Mouse (Mus musculus): Measurements from ENCODE around the gene Srsf9. TPM values are rescaled to one million over a fixed set of nuclear protein-coding genes. Genes with fewer than 3 reads are reported as not detected.

Srsf9 gene
- polyA plus RNA-seq, 1 experiment = 67.6 TPM

- Histone ChIP-seq H3K27ac (ENCODE audit: control insufficient read depth, insufficient read depth, low read length) (no peak overlapping the region), H3K36me3 (ENCODE audit: control insufficient read depth, insufficient read depth, low read length) (peaks cover 30% of the 10 kb centered on the region), H3K4me3 (ENCODE audit: control insufficient read depth, insufficient read depth, low read length) (no peak overlapping the region), H3K4me1 (replicated peaks; ENCODE audit: control insufficient read depth, insufficient read depth, low read length) (peaks cover 2% of the 10 kb centered on the region), H3K27me3 (ENCODE audit: control insufficient read depth, insufficient read depth, low read length) (no peaks in the 10 kb centered on the region)
- no peak for DNase-seq
- 18% methylated on average over 7 of the region's 7 CpGs for WGBS
- no peak for TF ChIP-seq CTCF (IDR thresholded peaks at IDR 0.05; ENCODE audit: borderline replicate concordance, control insufficient read depth, extremely low read depth, insufficient read depth, low read length, poor library complexity)
- no peak for TF ChIP-seq POLR2A (IDR thresholded peaks at IDR 0.05; ENCODE audit: control insufficient read depth, extremely low read depth, insufficient read depth, low read length, poor library complexity)
These were observed 13.0 kb downstream of the Srsf9 start for GRCm38 (mm10) chr5:115340007-115340406.

- WGBS = under 1% methylated on average over 62 of the region's 62 CpGs
- Histone ChIP-seq H3K27ac (ENCODE audit: control insufficient read depth, insufficient read depth, low read length) (no peak within 1 kb of the TSS), H3K27me3 (ENCODE audit: control insufficient read depth, insufficient read depth, low read length) (no peaks in the 10 kb centered on the region), H3K4me3 (ENCODE audit: control insufficient read depth, insufficient read depth, low read length) (peak within 1 kb of the TSS; percentile 89), H3K4me1 (replicated peaks; ENCODE audit: control insufficient read depth, insufficient read depth, low read length) (peaks cover 2% of the 10 kb centered on the region), H3K36me3 (ENCODE audit: control insufficient read depth, insufficient read depth, low read length) (peaks cover 29% of the 10 kb centered on the region)
- peak; percentile 22; the same call in 1 of the 2 replicates for TF ChIP-seq CTCF (IDR thresholded peaks at IDR 0.05; ENCODE audit: borderline replicate concordance, control insufficient read depth, extremely low read depth, insufficient read depth, low read length, poor library complexity)
- TF ChIP-seq POLR2A (IDR thresholded peaks at IDR 0.05; ENCODE audit: control insufficient read depth, extremely low read depth, insufficient read depth, low read length, poor library complexity) = no peak; the same call in 1 of the 2 replicates
- peak; percentile 83 for DNase-seq
These were observed 13.8 kb downstream of the Srsf9 start, which contains the start of the genes Gatc and Triap1 for GRCm38 (mm10) chr5:115340577-115341313. Gene Gatc, minus strand, starts transcription at chr5:115341178. Gene Triap1, plus strand, starts transcription at chr5:115341225.

GRCm38 (mm10) chr5:115341314-115342165 is 14.6 kb downstream of the Srsf9 start:
- 8% methylated on average over 36 of the region's 36 CpGs for WGBS
- TF ChIP-seq POLR2A (IDR thresholded peaks at IDR 0.05; ENCODE audit: control insufficient read depth, extremely low read depth, insufficient read depth, low read length, poor library complexity) (no peak; the same call in 1 of the 2 replicates), CTCF (IDR thresholded peaks at IDR 0.05; ENCODE audit: borderline replicate concordance, control insufficient read depth, extremely low read depth, insufficient read depth, low read length, poor library complexity) (no peak)
- Histone ChIP-seq H3K27ac (ENCODE audit: control insufficient read depth, insufficient read depth, low read length) (no peak overlapping the region), H3K4me3 (ENCODE audit: control insufficient read depth, insufficient read depth, low read length) (peak overlapping the region; percentile 89), H3K4me1 (replicated peaks; ENCODE audit: control insufficient read depth, insufficient read depth, low read length) (peaks cover 2% of the 10 kb centered on the region), H3K36me3 (ENCODE audit: control insufficient read depth, insufficient read depth, low read length) (peaks cover 29% of the 10 kb centered on the region), H3K27me3 (ENCODE audit: control insufficient read depth, insufficient read depth, low read length) (no peaks in the 10 kb centered on the region)
- no peak for DNase-seq

- H3K27me3 ChIP-seq (ENCODE audit: control insufficient read depth, insufficient read depth, low read length) = no peaks in the 10 kb centered on the region
- DNase-seq = peak; percentile 86
- no peak overlapping the region for H3K27ac ChIP-seq (ENCODE audit: control insufficient read depth, insufficient read depth, low read length)
- WGBS = under 1% methylated on average over 5 of the region's 5 CpGs
- H3K4me1 ChIP-seq (replicated peaks; ENCODE audit: control insufficient read depth, insufficient read depth, low read length) = peaks cover 5% of the 10 kb centered on the region
- H3K36me3 ChIP-seq (ENCODE audit: control insufficient read depth, insufficient read depth, low read length) = peaks cover 29% of the 10 kb centered on the region
- peak overlapping the region; percentile 16; the same call in 1 of the 2 replicates for H3K4me3 ChIP-seq (ENCODE audit: control insufficient read depth, insufficient read depth, low read length)
- no peak for TF ChIP-seq POLR2A (IDR thresholded peaks at IDR 0.05; ENCODE audit: control insufficient read depth, extremely low read depth, insufficient read depth, low read length, poor library complexity)
- peak; percentile 82; the same call in 1 of the 2 replicates for TF ChIP-seq CTCF (IDR thresholded peaks at IDR 0.05; ENCODE audit: borderline replicate concordance, control insufficient read depth, extremely low read depth, insufficient read depth, low read length, poor library complexity)
These were observed 20.6 kb downstream of the Srsf9 start for GRCm38 (mm10) chr5:115347564-115347963.

GRCm38 (mm10) chr5:115348546-115349224 is 21.7 kb downstream of the Srsf9 start, which contains the start of gene Cox6a1:
Gene Cox6a1, minus strand, starts transcription at chr5:115348981.
- H3K27me3 ChIP-seq (ENCODE audit: control insufficient read depth, insufficient read depth, low read length) = no peaks in the 10 kb centered on the region
- WGBS = under 1% methylated on average over 74 of the region's 74 CpGs
- peak; percentile 98 for DNase-seq
- H3K4me1 ChIP-seq (replicated peaks; ENCODE audit: control insufficient read depth, insufficient read depth, low read length) = peaks cover 5% of the 10 kb centered on the region
- peak; percentile 69; the same call in 1 of the 2 replicates for TF ChIP-seq POLR2A (IDR thresholded peaks at IDR 0.05; ENCODE audit: control insufficient read depth, extremely low read depth, insufficient read depth, low read length, poor library complexity)
- TF ChIP-seq CTCF (IDR thresholded peaks at IDR 0.05; ENCODE audit: borderline replicate concordance, control insufficient read depth, extremely low read depth, insufficient read depth, low read length, poor library complexity) = peak; percentile 70
- H3K27ac ChIP-seq (ENCODE audit: control insufficient read depth, insufficient read depth, low read length) = peak within 1 kb of the TSS; percentile 73
- H3K4me3 ChIP-seq (ENCODE audit: control insufficient read depth, insufficient read depth, low read length) = peak within 1 kb of the TSS; percentile 76
- H3K36me3 ChIP-seq (ENCODE audit: control insufficient read depth, insufficient read depth, low read length) = peaks cover 18% of the 10 kb centered on the region

GRCm38 (mm10) chr5:115349225-115349555 is 22.2 kb downstream of the Srsf9 start:
- TF ChIP-seq CTCF (IDR thresholded peaks at IDR 0.05; ENCODE audit: borderline replicate concordance, control insufficient read depth, extremely low read depth, insufficient read depth, low read length, poor library complexity) (no peak; the same call in 1 of the 2 replicates), POLR2A (IDR thresholded peaks at IDR 0.05; ENCODE audit: control insufficient read depth, extremely low read depth, insufficient read depth, low read length, poor library complexity) (no peak)
- Histone ChIP-seq H3K4me1 (replicated peaks; ENCODE audit: control insufficient read depth, insufficient read depth, low read length) (peaks cover 5% of the 10 kb centered on the region), H3K27me3 (ENCODE audit: control insufficient read depth, insufficient read depth, low read length) (no peaks in the 10 kb centered on the region), H3K27ac (ENCODE audit: control insufficient read depth, insufficient read depth, low read length) (peak overlapping the region; percentile 73), H3K36me3 (ENCODE audit: control insufficient read depth, insufficient read depth, low read length) (peaks cover 15% of the 10 kb centered on the region), H3K4me3 (ENCODE audit: control insufficient read depth, insufficient read depth, low read length) (peak overlapping the region; percentile 63)
- 1% methylated on average over 18 of the region's 18 CpGs for WGBS
- DNase-seq = no peak
